Mouse (Mus musculus) hematopoietic stem cell, adult 5-6 weeks (primary cell): ENCODE results near the gene Apol9b. TPM values are rescaled to one million over a fixed set of nuclear protein-coding genes. Genes with fewer than 3 reads are reported as not detected.
A peak's percentile ranks its signal among the peaks of the same experiment; 100 is the strongest.

Source experiments
- ATAC-seq, 2 experiments: fragments of 125-278 bp in 1 of 2; replicated peaks in 1 of 2; 2 replicates each; pipeline ENCODE4 v1.8.0; 2016 to 2017; ENCODE audit warnings: inconsistent platforms in 2 of 2, mild to moderate bottlenecking in 2 of 2, moderate number of reproducible peaks in 2 of 2, low read depth in 1 of 2, moderate TSS enrichment in 1 of 2; ENCODE audit not compliant: low FRiP score in 2 of 2, poor library complexity in 2 of 2, severe bottlenecking in 2 of 2, insufficient read depth in 1 of 2, low TSS enrichment in 1 of 2
- total RNA-seq: library from RNA; stranded (forward); fragments of 172-1452, 232-1000 nt; gene quantifications from 2 replicates; pipeline ENCODE4 v1.2.3, GENCODE M21; 2017

Gene Apol9b
- total RNA-seq, 1 experiment from 2014 or later = 1.5 TPM

DNA sequence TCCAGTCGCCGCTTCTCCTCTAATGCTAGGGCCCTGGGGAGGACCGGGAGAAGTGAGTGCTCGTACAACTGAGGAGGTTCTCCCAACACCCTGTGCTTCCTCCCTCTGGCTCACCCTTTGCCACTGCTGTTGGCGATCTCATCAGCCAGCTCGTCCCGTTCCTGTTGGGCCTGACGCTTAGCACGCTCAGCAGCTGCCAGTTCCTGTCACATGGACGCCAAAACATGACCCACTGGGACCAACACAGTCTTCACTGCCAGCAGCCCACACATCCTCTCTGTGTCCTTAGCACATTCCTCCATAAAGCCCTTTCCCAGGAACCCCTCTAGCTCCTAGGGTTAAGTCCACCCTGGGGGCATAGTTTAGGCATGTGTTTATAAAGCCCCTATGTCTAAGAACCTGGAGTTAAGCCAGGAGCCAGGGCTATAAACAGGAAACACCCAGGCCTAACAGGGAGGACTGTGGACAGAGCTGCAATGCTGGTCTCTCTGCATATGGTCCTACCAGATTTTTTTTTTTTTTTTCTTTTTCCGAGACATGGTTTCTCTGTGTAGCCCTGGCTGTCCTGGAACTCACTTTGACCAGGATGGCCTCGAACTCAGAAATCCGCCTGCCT, 35.7 kb downstream of the Apol9b start:
- ATAC-seq = no peak

DNA sequence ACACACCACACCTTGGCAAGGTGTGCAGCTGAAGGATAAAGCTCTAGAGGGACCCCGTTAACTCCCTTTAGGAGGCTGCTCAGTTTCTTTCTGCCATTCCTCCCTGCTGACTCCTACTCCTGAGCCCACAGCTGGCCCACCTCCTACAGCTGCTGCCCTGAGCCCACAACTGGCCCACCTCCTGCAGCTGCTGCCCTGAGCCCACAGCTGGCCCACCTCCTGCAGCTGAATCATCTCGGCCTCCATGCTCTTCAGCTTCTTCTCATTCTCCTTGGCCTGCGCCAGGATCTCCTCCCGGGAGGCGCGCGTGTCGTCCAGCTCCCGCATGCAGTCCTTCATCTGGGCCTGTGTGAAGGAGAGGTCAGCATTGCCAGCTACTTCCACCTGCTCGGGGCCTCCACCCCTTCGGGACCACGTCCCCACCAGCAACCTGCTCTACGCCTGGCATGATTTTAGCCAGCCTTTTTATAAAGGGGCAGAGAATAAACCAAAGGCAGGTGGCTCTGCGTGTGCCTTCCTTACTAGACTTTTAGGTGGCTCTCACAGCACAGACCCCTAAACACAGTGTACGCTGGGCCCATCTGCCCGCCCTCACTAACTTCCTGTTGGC, 36.8 kb downstream of the Apol9b start:
- no peak for ATAC-seq

DNA sequence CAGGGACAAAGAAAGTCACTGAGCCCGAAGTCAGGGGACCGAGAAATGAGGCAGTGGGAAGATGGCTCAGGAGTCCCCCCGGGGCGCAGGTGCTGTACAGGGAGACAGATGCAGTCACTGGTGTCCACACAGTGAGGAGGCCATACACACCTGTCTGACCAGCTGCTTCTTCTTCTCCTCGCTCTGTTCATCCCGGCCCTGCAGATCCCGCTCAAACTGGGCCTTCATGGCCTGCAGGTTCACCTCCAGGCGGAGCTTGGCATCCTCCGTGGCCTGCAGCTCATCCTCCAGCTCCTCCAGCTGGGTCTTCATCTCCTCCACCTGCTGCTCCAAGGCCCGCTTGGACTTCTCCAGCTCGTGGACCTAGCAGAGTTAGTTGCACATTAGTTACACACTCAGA, 38.1 kb downstream of the Apol9b start:
- no peak for ATAC-seq

GRCm38 (mm10) chr15:77770341-77770740, 41.5 kb downstream of the Apol9b start:
- ATAC-seq = no peak

- ATAC-seq = no peak
These were observed 42.1 kb downstream of the Apol9b start for GRCm38 (mm10) chr15:77770942-77771341.

GRCm38 (mm10) chr15:77773099-77773915, 44.5 kb downstream of the Apol9b start:
- peak; percentile 26 to 38; a peak in 2 of 4 replicates for ATAC-seq

DNA sequence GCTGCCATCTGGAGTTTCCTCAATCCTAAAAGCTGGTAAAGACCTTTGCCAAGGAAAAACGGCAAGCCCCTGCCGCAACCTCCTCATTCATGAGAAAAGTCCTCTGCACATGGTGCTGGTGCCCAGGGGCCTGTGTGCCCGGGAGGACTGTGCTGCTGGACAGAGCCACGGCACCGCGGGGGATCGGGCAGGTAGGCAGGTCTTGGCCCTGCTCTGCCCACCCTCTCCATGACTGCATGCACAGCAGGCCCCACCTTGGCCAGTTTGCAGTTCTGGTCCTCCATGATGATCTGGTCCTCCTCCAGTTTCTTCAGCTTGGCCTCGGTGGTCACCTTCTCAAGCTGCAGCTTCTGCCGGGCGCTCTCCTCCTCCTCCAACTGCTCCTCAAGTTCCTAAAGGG, 45.5 kb downstream of the Apol9b start:
- ATAC-seq = no peak

GRCm38 (mm10) chr15:77775186-77775963, 46.5 kb downstream of the Apol9b start:
- peak; percentile 27 to 39; a peak in 1 of 4 replicates for ATAC-seq

DNA sequence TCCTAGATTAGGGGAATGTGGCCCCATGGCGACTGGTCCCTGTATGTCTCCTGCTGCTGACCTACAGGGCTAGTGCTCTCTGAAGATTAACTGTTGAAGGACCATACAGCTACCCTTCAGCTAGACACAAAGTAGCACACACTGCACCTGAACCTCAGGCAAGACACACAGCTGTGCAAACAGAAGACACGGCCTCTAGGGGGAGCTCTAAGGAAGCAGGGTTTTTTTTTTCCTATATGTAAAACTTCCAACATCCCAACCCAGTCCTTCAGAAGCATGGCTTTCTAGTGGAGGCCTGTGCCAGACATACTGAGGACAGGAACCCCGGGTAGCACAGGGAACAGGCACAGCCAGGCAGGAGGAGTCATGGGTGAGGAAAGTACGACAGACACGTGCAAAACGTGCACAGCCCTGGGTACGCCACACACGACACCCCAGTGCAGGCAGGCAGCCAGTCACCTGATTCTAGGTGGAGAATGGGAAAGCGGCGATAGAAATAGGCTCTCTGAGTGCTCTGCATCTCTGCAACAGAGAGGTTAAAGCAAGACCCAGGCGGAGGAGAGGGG, 53.7 kb downstream of the Apol9b start:
- no peak for ATAC-seq

- no peak for ATAC-seq
These were observed 55.4 kb downstream of the Apol9b start for GRCm38 (mm10) chr15:77784039-77784824.

DNA sequence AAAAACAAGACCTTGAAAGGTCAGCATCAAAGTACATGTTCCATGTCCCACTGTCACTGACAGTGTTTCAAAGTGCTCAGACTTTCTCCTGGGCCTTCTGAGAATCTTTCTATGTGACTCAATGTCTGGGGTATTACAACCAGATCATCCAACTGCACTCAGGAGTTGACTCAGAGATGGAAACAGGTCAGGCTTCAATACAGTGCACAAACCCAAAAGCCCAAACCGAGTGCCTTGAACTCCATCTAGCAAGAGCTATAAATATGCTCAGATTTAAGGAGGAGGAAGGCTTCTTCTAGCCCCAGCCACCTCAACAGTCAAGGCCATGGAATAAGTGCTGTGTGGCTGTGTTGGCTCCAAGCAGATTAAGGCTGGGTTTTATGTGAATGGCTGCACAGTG, 57.0 kb downstream of the Apol9b start:
- ATAC-seq = no peak

Other genes with a start within 250 kb of the Apol9b start
- not detected in 2 replicates for gene Apol11a, start 220.8 kb upstream of the Apol9b start, total RNA-seq
- gene Apol7c, start 195.7 kb upstream of the Apol9b start, total RNA-seq = not detected in 2 replicates
- gene 1700025B11Rik, start 167.1 kb upstream of the Apol9b start, total RNA-seq = not detected in 2 replicates
- not detected in 2 replicates for gene Apol10b, start 132.9 kb upstream of the Apol9b start, total RNA-seq
- gene Gm36245, start 129.8 kb upstream of the Apol9b start, total RNA-seq = not detected in 2 replicates
- gene Apol11b, start 85.8 kb upstream of the Apol9b start, total RNA-seq = 0.65 TPM in 1 of 2 replicates, not detected in the other
- 11.5 and 12.3 TPM in 2 replicates for gene Apol7e, start 30.2 kb upstream of the Apol9b start, total RNA-seq
- 0.75 and 1.7 TPM in 2 replicates for gene Apol8, start 28.0 kb downstream of the Apol9b start, total RNA-seq
- gene Myh9, start 113.1 kb downstream of the Apol9b start, total RNA-seq = 302 and 384 TPM in 2 replicates
- gene Txn2, start 200.0 kb downstream of the Apol9b start, total RNA-seq = 45.3 and 54.5 TPM in 2 replicates
- gene Foxred2, start 227.7 kb downstream of the Apol9b start, total RNA-seq = 31.9 and 38.8 TPM in 2 replicates
- 242 and 244 TPM in 2 replicates for gene Eif3d, start 241.8 kb downstream of the Apol9b start, total RNA-seq